Mouse (Mus musculus) naive thymus-derived CD4-positive, alpha-beta T cell, adult 2 months (primary cell): ENCODE measurements around the gene Bin2.
"Not testable (repeated sequence)": the region's sequence is repeated elsewhere in the genome, so short reads cannot be mapped to it uniquely, and the experiment has no call there.

Experiments
- DNase-seq: peaks from one replicate; pipeline ENCODE4 v3.0.0-alpha.2; 2011; ENCODE audit warnings: low read depth

The Bin2 gene

DNA sequence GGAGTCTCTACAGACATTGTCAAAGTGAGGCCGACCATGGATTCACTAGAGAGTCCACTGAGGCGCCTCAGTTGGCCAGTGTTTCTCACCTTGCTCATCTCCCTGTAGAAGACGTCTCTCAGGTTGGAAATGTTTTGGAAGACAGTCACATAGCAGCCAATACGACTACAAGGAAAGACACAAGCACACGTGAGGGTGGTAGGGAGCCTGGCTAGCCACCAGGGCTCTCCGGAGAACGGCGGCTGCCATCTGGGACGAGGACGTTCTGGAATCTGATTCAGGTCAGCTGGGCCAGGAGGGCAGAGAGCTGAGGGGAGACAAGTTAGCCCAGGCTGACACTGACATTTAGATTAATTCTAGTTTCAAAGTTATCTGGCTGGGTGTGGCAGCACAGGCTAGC, 19.2 kb downstream of the Bin2 start:
- DNase-seq = no peak

- no peak for DNase-seq
Measured at GRCm38 (mm10) chr15:100646161-100646560, 23.2 kb downstream of the Bin2 start.

- DNase-seq = no peak
Measured at GRCm38 (mm10) chr15:100642451-100642850, 26.9 kb downstream of the Bin2 start.

DNA sequence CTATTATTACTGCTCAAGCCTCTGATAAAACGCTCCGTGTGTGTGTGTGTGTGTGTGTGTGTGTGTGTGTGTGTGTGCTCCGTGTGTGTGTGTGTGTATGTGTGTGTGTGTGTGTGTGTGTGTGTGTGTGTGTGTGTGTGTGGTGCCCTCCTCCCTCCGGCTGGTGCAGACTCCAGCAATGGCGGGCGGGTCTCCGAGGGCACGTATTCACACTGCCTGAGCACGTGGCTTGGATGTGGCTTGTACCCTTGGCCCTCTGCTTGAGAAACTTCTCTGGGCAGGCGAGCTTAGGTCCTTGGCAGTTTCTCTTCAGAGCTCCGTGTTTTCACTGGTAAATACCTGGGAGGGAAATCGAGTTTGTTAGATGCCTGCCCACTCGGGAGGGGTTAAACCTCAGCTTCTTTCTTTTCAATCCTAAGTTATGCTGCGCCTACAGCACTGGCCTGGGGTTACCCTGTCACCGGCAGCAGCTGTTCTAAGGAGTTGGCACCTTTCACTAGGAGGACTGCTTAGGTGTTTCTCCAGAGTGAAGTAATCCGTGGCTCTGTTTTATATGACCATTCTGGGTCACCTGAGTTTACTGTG, 28.0 kb downstream of the Bin2 start:
- DNase-seq = no peak

- DNase-seq = peak; percentile 58
Measured at GRCm38 (mm10) chr15:100639972-100640750, 29.2 kb downstream of the Bin2 start.

GRCm38 (mm10) chr15:100637661-100638060, 31.7 kb downstream of the Bin2 start:
- peak; percentile 70 for DNase-seq

DNA sequence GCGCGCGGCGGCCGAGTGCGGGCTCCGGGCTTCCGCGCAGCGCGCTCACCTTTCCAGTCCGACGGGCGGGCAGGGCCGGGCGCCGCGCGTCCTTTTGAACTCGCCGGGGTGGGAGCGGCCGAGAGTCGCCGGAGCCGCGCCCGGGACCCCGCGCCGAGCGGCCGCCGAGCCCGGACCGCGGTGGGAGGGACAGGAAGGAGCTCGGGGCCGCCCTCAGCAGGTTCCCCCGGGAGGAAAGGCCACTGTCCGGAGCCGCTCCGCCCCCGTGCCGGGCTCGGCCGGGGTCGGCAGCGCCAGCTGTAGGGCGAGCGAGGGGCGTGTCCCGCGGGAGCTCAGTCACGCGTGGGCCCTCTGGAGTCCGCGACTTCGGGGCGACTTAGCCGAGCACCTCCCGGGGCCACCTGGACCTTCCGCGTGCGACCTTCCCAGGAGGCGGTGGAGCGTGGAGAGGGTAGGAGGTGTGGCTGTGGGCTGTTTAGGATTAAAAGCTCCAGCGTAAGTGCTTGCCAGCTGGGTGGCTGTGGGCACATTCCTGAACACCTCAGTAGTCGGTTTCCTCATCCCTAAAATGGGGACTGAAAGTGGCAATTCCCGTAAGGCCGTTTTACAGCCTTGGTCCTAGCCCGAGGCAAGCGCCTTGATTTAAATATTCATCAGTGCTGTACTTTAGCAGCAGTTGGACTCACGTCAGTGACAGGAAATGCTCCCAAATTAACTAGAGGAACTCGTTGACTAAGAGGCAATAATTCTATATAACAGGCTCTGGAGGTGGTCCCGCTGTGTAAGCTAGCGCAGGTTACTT, 32.5 kb downstream of the Bin2 start, which contains the start of gene Smagp:
Gene Smagp (minus strand): TSS at position 241 of the 802 bp plus-strand sequence.
- DNase-seq = peak; percentile 58

DNA sequence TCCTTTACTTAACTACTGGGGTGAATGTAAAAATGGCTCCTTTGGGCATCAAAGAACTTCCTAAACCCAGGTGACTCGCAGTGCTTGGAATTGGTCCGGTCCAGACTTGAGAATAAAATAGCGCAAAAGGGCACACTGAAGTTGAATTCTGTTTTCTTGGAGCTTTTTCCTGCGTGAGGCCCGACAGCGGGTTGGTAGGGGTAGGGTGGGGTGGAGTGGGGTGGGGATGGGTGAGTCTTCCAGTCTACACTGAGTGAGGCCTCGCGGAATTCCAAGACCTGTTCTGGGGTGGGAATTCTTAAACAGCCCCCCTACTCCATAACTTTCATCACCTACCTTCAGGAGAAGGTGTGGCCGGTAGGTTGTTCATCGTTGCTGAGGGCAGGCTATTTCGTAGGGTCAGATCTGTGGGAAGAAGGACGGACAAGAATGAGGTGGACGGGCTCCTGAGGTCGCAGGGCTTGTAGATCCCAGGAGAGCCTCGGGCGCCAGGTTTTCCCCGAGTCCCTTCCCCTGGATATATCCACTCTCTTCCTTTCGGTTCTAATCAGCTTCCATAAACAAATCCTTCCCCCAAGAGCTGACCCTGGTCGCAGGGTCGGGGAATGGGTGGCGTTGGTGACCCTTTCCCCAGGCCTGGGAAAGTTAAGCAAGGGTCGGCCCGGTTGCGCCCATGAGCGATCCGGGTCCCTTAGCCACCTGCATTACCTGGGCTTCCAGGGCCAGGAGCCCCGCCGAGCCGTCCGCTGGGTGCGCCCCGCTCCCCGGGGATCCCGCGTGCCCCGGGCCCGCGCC, 33.3 kb downstream of the Bin2 start:
- DNase-seq = peak; percentile 38

DNA sequence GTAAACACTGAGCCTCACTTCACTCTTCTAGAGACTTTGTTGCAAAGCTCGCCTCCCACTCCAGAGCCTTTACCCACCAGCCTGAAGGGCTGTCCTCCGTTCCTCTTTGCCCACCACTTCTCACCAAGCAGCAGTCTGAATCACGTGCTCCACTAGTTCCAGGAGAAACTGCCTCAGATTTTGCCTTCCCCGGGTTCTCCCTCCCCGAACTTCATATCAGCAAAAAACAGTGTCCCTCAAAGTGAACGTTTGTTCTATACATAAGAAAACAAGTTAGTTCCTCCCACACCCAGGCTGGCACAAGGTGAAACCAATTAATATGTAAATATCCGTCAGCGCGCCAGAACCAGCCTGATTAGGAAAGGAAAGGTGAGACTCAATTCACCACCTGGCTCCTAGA, 34.1 kb downstream of the Bin2 start:
- DNase-seq = no peak

- DNase-seq = no peak
Measured at GRCm38 (mm10) chr15:100633341-100633740, 36.0 kb downstream of the Bin2 start.

- no peak for DNase-seq
Measured at GRCm38 (mm10) chr15:100632323-100632722, 37.0 kb downstream of the Bin2 start.

GRCm38 (mm10) chr15:100631454-100632170, 37.7 kb downstream of the Bin2 start:
- DNase-seq = no peak

GRCm38 (mm10) chr15:100630126-100630525, 39.2 kb downstream of the Bin2 start:
- no peak for DNase-seq

GRCm38 (mm10) chr15:100628797-100629196, 40.6 kb downstream of the Bin2 start:
- no peak for DNase-seq

GRCm38 (mm10) chr15:100627774-100628370, 41.5 kb downstream of the Bin2 start:
- no peak for DNase-seq

- no peak for DNase-seq
Measured at GRCm38 (mm10) chr15:100627287-100627686, 42.1 kb downstream of the Bin2 start.

- DNase-seq = no peak
Measured at GRCm38 (mm10) chr15:100624435-100624834, 44.9 kb downstream of the Bin2 start.

- DNase-seq = no peak
Measured at GRCm38 (mm10) chr15:100623754-100624153, 45.6 kb downstream of the Bin2 start.

GRCm38 (mm10) chr15:100622164-100622563, 47.2 kb downstream of the Bin2 start:
- DNase-seq = peak; percentile 52

GRCm38 (mm10) chr15:100621671-100622070, 47.7 kb downstream of the Bin2 start:
- not testable (repeated sequence) for DNase-seq

DNA sequence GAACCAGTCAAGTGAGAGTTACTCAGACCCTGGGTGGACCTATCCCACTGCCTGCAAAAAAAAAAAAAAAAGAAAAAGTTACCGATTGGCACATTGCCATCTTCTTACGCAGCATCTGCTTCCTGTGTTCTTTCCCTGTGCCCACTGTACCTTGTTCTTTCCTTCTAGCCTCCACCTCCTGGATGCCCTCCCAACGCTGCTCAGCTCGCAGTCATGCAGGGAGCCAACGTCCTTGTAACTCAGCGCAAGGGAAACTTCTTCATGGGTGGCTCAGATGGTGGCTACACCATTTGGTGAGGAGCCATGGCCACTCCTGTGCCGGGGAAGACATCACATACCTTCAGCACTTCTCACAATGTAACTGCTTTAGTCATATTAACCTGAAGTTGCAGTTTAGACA, 50.2 kb downstream of the Bin2 start:
- DNase-seq = no peak
